Mouse (Mus musculus) forebrain, embryonic 13.5 days (tissue): ENCODE measurements around the gene Mtor. TPM values are rescaled to one million over a fixed set of nuclear protein-coding genes. Genes with fewer than 3 reads are reported as not detected.

Source experiments
- ATAC-seq: fragments of 200-750 bp; cut with Nextera tagmentation; 2 replicates; pipeline ENCODE4 v1.8.0; 2017
- H3K27ac ChIP-seq: fragments of 300-500 bp; sonication (generic); 2 replicates; pipeline ENCODE4 v1.5.1; 2015; ENCODE audit warnings: inconsistent platforms, mild to moderate bottlenecking, moderate library complexity
- H3K27me3 ChIP-seq: fragments of 300-500 bp; sonication (generic); 2 replicates; pipeline ENCODE4 v1.6.1; 2015; ENCODE audit warnings: mild to moderate bottlenecking, inconsistent platforms
- H3K36me3 ChIP-seq: fragments of 300-500 bp; sonication (generic); 2 replicates; pipeline ENCODE4 v1.6.1; 2015; ENCODE audit warnings: mild to moderate bottlenecking, inconsistent platforms; ENCODE audit not compliant: poor library complexity, severe bottlenecking
- H3K4me1 ChIP-seq: fragments of 300-500 bp; sonication (generic); 2 replicates; pipeline ENCODE4 v1.6.1; 2015; ENCODE audit warnings: inconsistent platforms
- H3K4me2 ChIP-seq: fragments of 300-500 bp; sonication (generic); 2 replicates; pipeline ENCODE4 v1.6.1; 2015; ENCODE audit warnings: inconsistent platforms, mild to moderate bottlenecking, moderate library complexity
- H3K4me3 ChIP-seq: fragments of 300-500 bp; sonication (generic); 2 replicates; pipeline ENCODE4 v1.5.1; 2015; ENCODE audit warnings: mild to moderate bottlenecking, inconsistent platforms
- H3K9ac ChIP-seq: fragments of 300-500 bp; sonication (generic); 2 replicates; pipeline ENCODE4 v1.6.1; 2015; ENCODE audit warnings: mild to moderate bottlenecking, inconsistent platforms
- H3K9me3 ChIP-seq: fragments of 300-500 bp; sonication (generic); replicated peaks from 2 replicates; pipeline ENCODE4 v1.6.1; 2016; ENCODE audit warnings: inconsistent platforms
- WGBS: fragments of 180-500 bp; shearing (Covaris S2); methylation state at CpG from one replicate; pipeline ENCODE4 v1.1.7; 2015; 5-methylcytosine and 5-hydroxymethylcytosine counted together
- polyA plus RNA-seq: library from polyadenylated mRNA; unstranded; fragments of >200 nt; fragmentation: Nextera tagmentation; extraction: Ambion mirVana; gene quantifications from 2 replicates; pipeline ENCODE4 v1.2.1, GENCODE M21; 2015

The Mtor gene
- polyA plus RNA-seq, 1 experiment from 2014 or later, result 21.9 TPM

DNA sequence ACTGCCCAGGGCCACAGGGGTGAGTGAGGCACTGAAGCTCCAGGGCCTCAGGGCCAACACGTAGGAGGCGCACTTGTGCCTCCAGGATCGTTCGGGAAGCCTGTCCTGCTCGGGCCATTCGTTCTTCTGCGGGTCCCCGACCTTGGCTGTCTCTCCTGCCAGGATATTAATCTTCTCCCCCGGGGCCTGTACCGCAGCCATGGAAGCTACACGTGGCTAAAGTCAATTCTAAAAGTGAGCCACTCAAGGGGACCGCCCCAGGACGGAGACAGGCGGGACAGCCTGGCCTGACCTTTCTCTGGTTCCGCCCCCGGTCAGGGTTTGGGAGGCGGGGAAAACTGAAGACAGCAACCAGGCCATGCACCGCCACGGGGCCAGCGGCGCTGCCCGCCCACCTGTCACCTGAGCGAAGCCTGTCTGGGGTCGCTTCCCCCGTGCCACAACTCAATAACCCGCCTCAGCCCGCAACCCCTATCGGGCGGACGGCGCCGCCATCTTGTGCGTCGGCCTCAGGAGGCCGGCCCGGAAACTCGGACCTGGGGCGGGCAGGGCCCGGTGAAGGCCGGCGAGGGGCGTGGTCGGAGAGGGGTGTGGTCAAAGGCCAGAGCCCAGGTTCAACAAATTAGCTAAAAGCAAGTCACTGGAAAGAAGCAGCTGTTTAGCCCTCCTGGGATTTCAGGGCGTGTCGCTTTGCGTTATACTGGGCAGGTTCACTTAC, 4.0 kb upstream of the Mtor start, which contains the start of gene Ubiad1:
Ubiad1 (minus strand) TSS at position 522 of the 718 bp plus-strand sequence.
- peak; percentile 29; the same call in 1 of the 2 replicates for ATAC-seq

DNA sequence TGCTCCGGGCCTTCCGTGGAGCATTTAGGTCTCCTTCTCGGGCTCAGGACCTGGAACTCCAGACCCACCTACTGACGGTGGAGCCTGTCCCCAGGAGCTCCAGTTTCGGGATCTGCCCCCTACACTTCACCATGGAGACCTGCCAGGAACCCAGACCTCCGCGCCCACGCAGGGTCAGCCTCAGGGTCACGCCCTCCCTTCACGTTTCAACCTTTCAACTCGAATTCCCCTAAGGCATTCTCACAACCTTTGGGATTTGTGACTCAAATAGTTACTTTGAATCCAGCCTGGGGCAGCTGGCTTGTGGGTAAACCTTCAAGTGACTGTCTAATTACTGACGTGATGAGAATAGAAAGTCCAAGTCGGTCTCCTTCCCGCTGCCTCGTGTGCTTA, 438 bp downstream of the Mtor start:
- ATAC-seq, result peak; percentile 2; the same call in 1 of the 2 replicates
- Histone ChIP-seq H3K4me3 (peak overlapping the region; percentile 83), H3K27ac (peak overlapping the region; percentile 82), H3K27me3 (no peaks in the 10 kb centered on the region), H3K9ac (peak overlapping the region; percentile 91), H3K9me3 (no peaks in the 10 kb centered on the region), H3K4me1 (peaks cover 30% of the 10 kb centered on the region), H3K36me3 (peaks cover 19% of the 10 kb centered on the region), H3K4me2 (peak overlapping the region; percentile 86)
- under 1% methylated on average over 15 of the region's 15 CpGs for WGBS

More for the DNA sequence above, 4.0 kb upstream of the Mtor start, which contains the start of gene Ubiad1:
- no peaks in the 10 kb centered on the region for H3K9me3 ChIP-seq
- peak within 1 kb of the TSS; percentile 45; the same call in 1 of the 2 replicates for H3K27ac ChIP-seq
- H3K36me3 ChIP-seq, result peaks cover 5% of the 10 kb centered on the region
- under 1% methylated on average over 46 of the region's 46 CpGs for WGBS
- no peaks in the 10 kb centered on the region for H3K27me3 ChIP-seq
- H3K4me3 ChIP-seq, result peak within 1 kb of the TSS; percentile 66
- peak within 1 kb of the TSS; percentile 79 for H3K4me2 ChIP-seq
- peaks cover 25% of the 10 kb centered on the region for H3K4me1 ChIP-seq
- H3K9ac ChIP-seq, result peak within 1 kb of the TSS; percentile 79

DNA sequence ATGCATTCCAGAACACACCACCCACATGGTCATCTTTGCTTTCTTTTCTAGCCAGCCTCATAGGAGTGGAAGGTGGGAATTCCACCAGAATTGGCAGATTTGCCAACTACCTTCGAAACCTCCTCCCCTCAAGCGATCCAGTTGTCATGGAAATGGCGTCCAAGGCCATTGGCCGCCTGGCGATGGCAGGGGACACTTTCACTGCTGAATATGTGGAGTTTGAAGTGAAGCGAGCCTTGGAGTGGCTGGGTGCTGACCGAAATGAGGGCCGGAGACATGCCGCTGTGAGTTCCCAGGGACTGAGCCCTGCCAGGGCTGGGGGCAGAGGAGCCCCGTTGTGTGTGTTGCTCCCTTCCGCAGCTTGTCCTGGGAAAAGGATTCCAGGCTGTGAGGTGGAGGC, 5.3 kb downstream of the Mtor start:
- Histone ChIP-seq H3K27me3 (no peaks in the 10 kb centered on the region), H3K4me3 (no peak overlapping the region), H3K36me3 (peaks cover 67% of the 10 kb centered on the region), H3K9ac (no peak overlapping the region), H3K27ac (no peak overlapping the region), H3K4me1 (peaks cover 16% of the 10 kb centered on the region), H3K9me3 (no peaks in the 10 kb centered on the region), H3K4me2 (no peak overlapping the region)
- WGBS, result 92% methylated on average over 11 of the region's 11 CpGs
- ATAC-seq, result no peak

DNA sequence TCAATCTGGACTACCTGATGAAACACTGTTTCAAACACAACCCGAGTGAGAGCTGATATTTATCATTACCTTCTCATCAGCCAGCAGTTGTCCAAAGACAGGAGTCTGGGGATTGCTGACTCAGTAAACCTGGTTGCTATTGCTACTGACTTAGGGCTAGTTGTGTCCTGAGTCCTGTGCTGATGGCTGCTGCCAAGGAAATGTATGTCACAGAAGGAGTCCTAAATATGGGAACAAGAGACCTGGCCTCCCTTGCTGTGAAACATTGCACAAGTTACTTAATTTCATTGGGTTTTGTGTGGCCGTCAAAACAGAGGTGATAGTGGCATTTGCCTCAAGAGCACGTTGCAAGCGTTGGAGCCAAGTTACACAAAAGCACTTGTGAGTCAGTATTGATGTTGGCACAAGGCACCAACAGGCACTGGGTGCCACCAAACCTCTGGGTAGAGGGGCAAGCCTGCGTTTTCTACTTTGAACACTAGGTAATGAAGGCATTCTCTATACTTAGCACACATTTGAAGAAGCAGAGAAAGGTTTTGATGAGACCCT, 7.1 kb downstream of the Mtor start:
- Histone ChIP-seq H3K27ac (no peak overlapping the region), H3K4me2 (no peak overlapping the region), H3K27me3 (no peaks in the 10 kb centered on the region), H3K4me1 (peaks cover 4% of the 10 kb centered on the region; the same call in 1 of the 2 replicates), H3K36me3 (peaks cover 84% of the 10 kb centered on the region), H3K4me3 (no peak overlapping the region), H3K9me3 (no peaks in the 10 kb centered on the region), H3K9ac (no peak overlapping the region)
- no peak for ATAC-seq
- WGBS, result 95% methylated on average over 5 of the region's 5 CpGs

DNA sequence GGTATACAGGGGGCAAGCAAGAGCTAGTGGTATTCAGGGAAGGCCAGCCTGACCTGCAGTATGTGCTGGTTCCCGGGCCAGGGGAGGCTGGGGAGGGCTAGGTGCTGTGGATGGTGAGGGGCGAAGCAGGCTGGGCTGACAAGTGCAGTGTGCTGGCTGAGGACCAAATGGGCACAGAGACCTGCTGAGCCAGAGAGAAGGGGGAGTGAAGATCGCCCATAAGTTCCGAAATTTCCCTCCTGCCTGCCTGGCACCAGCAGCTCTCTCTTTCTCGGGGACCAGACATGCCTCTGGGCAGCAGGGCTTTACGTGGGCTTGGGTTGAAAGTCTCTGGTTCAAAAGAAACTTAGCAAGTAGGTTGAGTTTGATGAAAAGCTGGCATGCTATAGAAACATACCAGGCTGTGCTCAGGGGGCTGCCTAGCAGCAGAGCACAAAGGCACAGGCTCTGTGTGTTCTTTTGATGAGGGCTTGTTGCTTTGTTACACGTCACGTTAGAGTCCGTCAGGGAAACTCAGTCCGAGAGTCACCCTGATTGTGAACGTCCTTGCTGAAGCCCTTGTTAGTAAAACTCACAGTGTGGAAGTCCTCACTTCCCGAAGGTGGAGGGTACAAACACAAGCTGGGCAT, 12.4 kb downstream of the Mtor start:
- Histone ChIP-seq H3K4me3 (no peak overlapping the region), H3K27ac (peak overlapping the region; percentile 65), H3K4me1 (peaks cover 11% of the 10 kb centered on the region; the same call in 1 of the 2 replicates), H3K9me3 (no peaks in the 10 kb centered on the region), H3K9ac (no peak overlapping the region), H3K36me3 (peaks cover 98% of the 10 kb centered on the region), H3K4me2 (no peak overlapping the region), H3K27me3 (no peaks in the 10 kb centered on the region)
- peak; percentile 79 for ATAC-seq
- WGBS, result 43% methylated on average over 12 of the region's 12 CpGs

DNA sequence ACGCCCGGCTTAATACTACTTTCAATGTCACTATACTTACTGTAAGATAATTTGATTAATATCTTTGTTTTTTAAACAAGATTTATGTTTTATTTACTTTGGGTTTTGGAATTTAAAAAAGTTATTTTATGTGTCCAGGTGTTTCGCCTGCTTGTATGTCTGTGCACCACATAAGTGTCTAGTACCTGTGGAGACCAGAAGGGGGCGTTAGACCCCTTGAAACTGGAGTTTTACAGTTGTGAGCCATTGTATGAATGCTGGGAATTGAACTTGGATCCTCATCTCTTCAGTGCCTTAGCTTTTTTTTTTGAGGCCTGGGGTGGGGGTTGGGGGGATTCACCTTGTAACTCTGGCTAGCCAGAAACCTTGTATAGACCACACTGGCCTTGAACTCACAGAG, 13.4 kb downstream of the Mtor start:
- no peak overlapping the region for H3K27ac ChIP-seq
- peaks cover 11% of the 10 kb centered on the region; the same call in 1 of the 2 replicates for H3K4me1 ChIP-seq
- ATAC-seq, result no peak
- no peaks in the 10 kb centered on the region for H3K27me3 ChIP-seq
- peaks cover 98% of the 10 kb centered on the region for H3K36me3 ChIP-seq
- no peak overlapping the region for H3K4me2 ChIP-seq
- H3K4me3 ChIP-seq, result no peak overlapping the region
- H3K9ac ChIP-seq, result no peak overlapping the region
- 83% methylated on average over 4 of the region's 4 CpGs for WGBS
- H3K9me3 ChIP-seq, result no peaks in the 10 kb centered on the region

DNA sequence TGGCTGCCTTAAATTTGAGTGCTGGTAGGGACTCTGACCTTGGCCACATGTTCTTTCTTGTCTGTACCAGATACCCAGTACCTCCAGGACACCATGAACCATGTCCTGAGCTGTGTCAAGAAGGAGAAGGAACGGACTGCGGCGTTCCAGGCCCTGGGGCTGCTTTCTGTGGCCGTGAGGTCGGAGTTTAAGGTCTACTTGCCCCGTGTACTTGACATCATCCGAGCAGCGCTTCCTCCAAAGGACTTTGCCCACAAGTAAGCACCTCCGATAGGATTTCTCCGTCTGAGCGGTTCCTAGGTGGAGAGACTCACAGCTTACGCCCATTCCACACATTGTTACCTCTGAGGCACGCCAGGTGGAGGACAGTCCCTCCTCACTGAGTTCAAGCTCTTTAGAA, 14.3 kb downstream of the Mtor start:
- peaks cover 11% of the 10 kb centered on the region; the same call in 1 of the 2 replicates for H3K4me1 ChIP-seq
- peaks cover 98% of the 10 kb centered on the region for H3K36me3 ChIP-seq
- H3K27me3 ChIP-seq, result no peaks in the 10 kb centered on the region
- H3K27ac ChIP-seq, result no peak overlapping the region; the same call in 1 of the 2 replicates
- 97% methylated on average over 13 of the region's 13 CpGs for WGBS
- no peak overlapping the region for H3K9ac ChIP-seq
- no peak overlapping the region for H3K4me3 ChIP-seq
- no peaks in the 10 kb centered on the region for H3K9me3 ChIP-seq
- H3K4me2 ChIP-seq, result no peak overlapping the region
- no peak for ATAC-seq

DNA sequence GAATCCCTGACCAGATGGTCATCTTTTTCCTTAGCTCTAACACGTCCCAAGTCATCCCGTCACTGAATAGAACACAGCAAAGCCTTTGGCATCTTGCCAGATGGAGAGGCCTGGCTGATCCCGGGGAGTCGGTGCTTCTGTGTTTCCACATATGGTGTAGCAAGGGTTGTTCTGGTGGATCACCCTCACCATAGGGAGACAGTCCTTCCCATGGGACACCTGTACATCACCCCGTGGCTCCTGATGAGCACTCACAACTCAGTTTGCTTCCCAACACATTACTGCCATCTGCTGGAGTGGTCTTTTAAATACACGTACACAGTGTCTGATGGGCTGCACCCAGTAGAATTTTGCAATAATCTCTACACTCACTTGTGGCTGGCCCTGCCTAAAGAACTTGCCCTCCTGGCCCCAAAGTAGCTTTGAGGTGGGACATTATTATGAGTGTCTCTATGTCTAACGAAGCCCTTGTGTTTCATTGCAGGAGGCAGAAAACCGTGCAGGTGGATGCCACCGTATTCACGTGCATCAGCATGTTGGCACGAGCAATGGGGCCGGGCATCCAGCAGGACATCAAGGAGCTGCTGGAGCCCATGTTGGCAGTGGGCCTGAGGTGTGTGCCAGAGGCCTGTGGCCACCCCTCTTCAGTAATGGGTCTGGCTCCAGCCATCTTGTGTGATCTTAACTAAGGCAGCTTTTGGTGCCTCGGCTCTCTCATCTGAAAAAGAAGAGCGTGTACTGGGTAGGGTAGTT, 15.0 kb downstream of the Mtor start:
- no peak overlapping the region for H3K9ac ChIP-seq
- H3K4me1 ChIP-seq, result peaks cover 11% of the 10 kb centered on the region; the same call in 1 of the 2 replicates
- H3K4me2 ChIP-seq, result no peak overlapping the region
- ATAC-seq, result peak; percentile 37; the same call in 1 of the 2 replicates
- no peak overlapping the region for H3K27ac ChIP-seq
- no peaks in the 10 kb centered on the region for H3K9me3 ChIP-seq
- H3K4me3 ChIP-seq, result no peak overlapping the region
- no peaks in the 10 kb centered on the region for H3K27me3 ChIP-seq
- WGBS, result 71% methylated on average over 14 of the region's 14 CpGs
- H3K36me3 ChIP-seq, result peaks cover 98% of the 10 kb centered on the region

DNA sequence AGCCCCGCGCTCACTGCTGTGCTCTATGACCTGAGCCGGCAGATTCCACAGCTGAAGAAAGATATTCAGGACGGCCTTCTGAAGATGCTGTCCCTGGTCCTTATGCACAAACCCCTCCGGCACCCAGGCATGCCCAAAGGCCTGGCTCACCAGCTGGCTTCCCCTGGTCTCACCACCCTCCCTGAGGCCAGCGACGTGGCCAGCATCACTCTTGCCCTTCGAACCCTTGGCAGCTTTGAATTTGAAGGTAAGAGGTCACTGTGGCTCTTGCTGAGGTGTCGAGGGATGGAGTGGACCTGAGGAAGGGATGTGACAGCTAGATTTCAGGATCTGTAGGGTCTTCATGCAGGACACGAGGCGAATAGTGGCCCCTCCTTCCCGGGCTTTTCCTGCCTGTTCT, 15.9 kb downstream of the Mtor start:
- Histone ChIP-seq H3K9ac (no peak overlapping the region), H3K4me2 (no peak overlapping the region), H3K4me1 (peaks cover 11% of the 10 kb centered on the region; the same call in 1 of the 2 replicates), H3K9me3 (no peaks in the 10 kb centered on the region), H3K27me3 (no peaks in the 10 kb centered on the region), H3K36me3 (peaks cover 98% of the 10 kb centered on the region), H3K4me3 (no peak overlapping the region), H3K27ac (no peak overlapping the region)
- WGBS, result 97% methylated on average over 12 of the region's 12 CpGs
- no peak for ATAC-seq

DNA sequence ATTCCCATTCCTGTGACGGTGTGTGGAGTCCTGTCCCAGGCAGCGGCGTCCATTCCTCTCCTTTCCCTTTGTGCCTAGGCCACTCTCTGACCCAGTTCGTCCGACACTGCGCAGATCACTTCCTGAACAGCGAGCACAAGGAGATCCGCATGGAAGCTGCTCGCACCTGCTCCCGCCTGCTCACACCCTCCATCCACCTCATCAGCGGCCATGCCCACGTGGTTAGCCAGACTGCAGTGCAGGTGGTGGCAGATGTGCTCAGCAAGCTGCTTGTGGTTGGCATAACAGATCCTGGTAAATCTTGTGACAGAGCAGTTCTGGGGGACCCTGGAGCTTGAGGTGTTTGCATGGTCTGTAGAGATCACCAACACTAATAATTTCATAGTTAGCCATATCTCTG, 16.5 kb downstream of the Mtor start:
- Histone ChIP-seq H3K4me2 (no peak overlapping the region), H3K27me3 (no peaks in the 10 kb centered on the region), H3K9me3 (no peaks in the 10 kb centered on the region), H3K9ac (no peak overlapping the region), H3K4me1 (peaks cover 11% of the 10 kb centered on the region; the same call in 1 of the 2 replicates), H3K27ac (no peak overlapping the region), H3K4me3 (no peak overlapping the region), H3K36me3 (peaks cover 98% of the 10 kb centered on the region)
- WGBS, result 93% methylated on average over 12 of the region's 12 CpGs
- ATAC-seq, result no peak

DNA sequence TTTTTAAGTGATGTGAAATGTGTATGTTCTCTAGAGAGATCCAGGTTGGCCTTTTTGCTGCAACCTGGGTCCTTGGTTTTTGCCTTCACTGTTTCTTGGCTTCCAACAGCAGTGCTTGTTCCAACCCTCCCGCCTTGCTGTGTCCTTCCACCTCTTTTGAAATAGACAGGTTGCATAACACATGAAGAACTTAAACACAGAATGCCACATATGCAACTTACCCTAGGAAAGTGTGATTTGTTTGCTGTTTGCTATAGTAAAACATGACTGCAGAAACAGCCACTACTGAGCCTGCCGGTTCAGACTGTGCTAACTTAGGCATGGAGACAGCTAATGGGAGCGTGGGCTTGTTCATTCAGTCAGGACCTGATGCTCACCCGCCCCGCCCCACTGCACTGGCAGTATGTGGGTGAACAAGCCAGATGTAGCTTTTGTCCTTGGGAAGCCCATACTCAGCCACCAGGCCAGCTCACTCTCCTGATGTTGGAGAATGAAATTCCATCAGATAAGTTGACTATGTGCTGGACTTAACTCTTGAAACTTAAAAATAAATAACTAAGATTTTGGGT, 18.2 kb downstream of the Mtor start:
- H3K4me3 ChIP-seq, result no peak overlapping the region
- no peak overlapping the region for H3K27ac ChIP-seq
- H3K9me3 ChIP-seq, result no peaks in the 10 kb centered on the region
- no peak for ATAC-seq
- H3K4me1 ChIP-seq, result no peaks in the 10 kb centered on the region
- no peak overlapping the region for H3K4me2 ChIP-seq
- no peak overlapping the region for H3K9ac ChIP-seq
- 97% methylated on average over 5 of the region's 5 CpGs for WGBS
- no peaks in the 10 kb centered on the region for H3K27me3 ChIP-seq
- H3K36me3 ChIP-seq, result peaks cover 99% of the 10 kb centered on the region
